Mouse (Mus musculus): ENCODE measurements around the gene Arid3b. TPM values are rescaled to one million over a fixed set of nuclear protein-coding genes. Genes with fewer than 3 reads are reported as not detected.

Arid3b gene
- total RNA-seq, 2 experiments from 2014 or later: 10.9 to 14.8 TPM

- H3K4me3 ChIP-seq: no peak overlapping the region
- no peak overlapping the region for H3K27ac ChIP-seq
- DNase-seq (ENCODE audit: extremely low spot score in 1 of 2, low spot score in 2 of 2): no peak
- intact Hi-C loops (cut with DNase I): no loop called here
- no peak for TF ChIP-seq CTCF (IDR thresholded peaks at IDR 0.05)
Measured at GRCm38 (mm10) chr9:57823397-57823796, 13.2 kb downstream of the Arid3b start.

- intact Hi-C loops (cut with DNase I): no loop called here
- no peak overlapping the region for H3K27ac ChIP-seq
- no peak for DNase-seq (ENCODE audit: extremely low spot score in 1 of 2, low spot score in 2 of 2)
- no peak for TF ChIP-seq CTCF (IDR thresholded peaks at IDR 0.05)
- no peak overlapping the region for H3K4me3 ChIP-seq
Measured at GRCm38 (mm10) chr9:57822812-57823211, 13.8 kb downstream of the Arid3b start.

- intact Hi-C loops (cut with DNase I): no loop called here
- no peak for TF ChIP-seq CTCF (IDR thresholded peaks at IDR 0.05)
- DNase-seq (ENCODE audit: extremely low spot score in 1 of 2, low spot score in 2 of 2): no peak
- no peak overlapping the region for H3K4me3 ChIP-seq
- peak overlapping the region; percentile 24; the same call in 1 of the 2 replicates for H3K27ac ChIP-seq
Measured at GRCm38 (mm10) chr9:57820186-57821080, 16.2 kb downstream of the Arid3b start.

- intact Hi-C loops (cut with DNase I): no loop called here
- no peak for TF ChIP-seq CTCF (IDR thresholded peaks at IDR 0.05)
- H3K4me3 ChIP-seq: no peak overlapping the region
- no peak for DNase-seq (ENCODE audit: extremely low spot score in 1 of 2, low spot score in 2 of 2)
- H3K27ac ChIP-seq: no peak overlapping the region
Measured at GRCm38 (mm10) chr9:57817220-57817667, 19.3 kb downstream of the Arid3b start.

- intact Hi-C loops (cut with DNase I): no loop called here
- TF ChIP-seq CTCF (IDR thresholded peaks at IDR 0.05): no peak
- no peak overlapping the region for H3K4me3 ChIP-seq
Measured at GRCm38 (mm10) chr9:57814866-57815265, 21.7 kb downstream of the Arid3b start.

GRCm38 (mm10) chr9:57814014-57814413 lies 22.6 kb downstream of the Arid3b start:
- TF ChIP-seq CTCF (IDR thresholded peaks at IDR 0.05): no peak
- Histone ChIP-seq H3K27ac (no peak overlapping the region), H3K4me3 (no peak overlapping the region)
- intact Hi-C loops (cut with DNase I): no loop called here
- no peak for DNase-seq (ENCODE audit: extremely low spot score in 1 of 2, low spot score in 2 of 2)

More at GRCm38 (mm10) chr9:57814866-57815265, 21.7 kb downstream of the Arid3b start:
- DNase-seq (ENCODE audit: extremely low spot score in 1 of 2, low spot score in 2 of 2): no peak
- H3K27ac ChIP-seq: no peak overlapping the region

- no peak overlapping the region for H3K27ac ChIP-seq
- no peak for DNase-seq (ENCODE audit: extremely low spot score in 1 of 2, low spot score in 2 of 2)
- no peak overlapping the region for H3K4me3 ChIP-seq
- no peak for TF ChIP-seq CTCF (IDR thresholded peaks at IDR 0.05)
- intact Hi-C loops (cut with DNase I): no loop called here
Measured at GRCm38 (mm10) chr9:57811793-57812733, 24.5 kb downstream of the Arid3b start.

- no peak for TF ChIP-seq CTCF (IDR thresholded peaks at IDR 0.05)
- H3K27ac ChIP-seq: no peak overlapping the region
- DNase-seq (ENCODE audit: extremely low spot score in 1 of 2, low spot score in 2 of 2): no peak
- intact Hi-C loops (cut with DNase I): no loop called here
- H3K4me3 ChIP-seq: no peak overlapping the region
Measured at GRCm38 (mm10) chr9:57810691-57811090, 25.9 kb downstream of the Arid3b start.

- no peak for TF ChIP-seq CTCF (IDR thresholded peaks at IDR 0.05)
- H3K27ac ChIP-seq: no peak overlapping the region
- no peak overlapping the region for H3K4me3 ChIP-seq
- intact Hi-C loops (cut with DNase I): no loop called here
- DNase-seq (ENCODE audit: extremely low spot score in 1 of 2, low spot score in 2 of 2): no peak
Measured at GRCm38 (mm10) chr9:57808771-57809310, 27.8 kb downstream of the Arid3b start.

GRCm38 (mm10) chr9:57807174-57807651 lies 29.4 kb downstream of the Arid3b start:
- TF ChIP-seq CTCF (IDR thresholded peaks at IDR 0.05): no peak
- intact Hi-C loops (cut with DNase I): no loop called here
- no peak overlapping the region for H3K27ac ChIP-seq
- DNase-seq (ENCODE audit: extremely low spot score in 1 of 2, low spot score in 2 of 2): no peak
- H3K4me3 ChIP-seq: no peak overlapping the region

- no peak for TF ChIP-seq CTCF (IDR thresholded peaks at IDR 0.05)
- no peak for DNase-seq (ENCODE audit: extremely low spot score in 1 of 2, low spot score in 2 of 2)
- Histone ChIP-seq H3K4me3 (no peak overlapping the region), H3K27ac (no peak overlapping the region)
- intact Hi-C loops (cut with DNase I): no loop called here
Measured at GRCm38 (mm10) chr9:57806066-57806481, 30.5 kb downstream of the Arid3b start.
